Mouse (Mus musculus) MEL (cell line): ENCODE measurements around the gene Hist1h2be. TPM values are rescaled to one million over a fixed set of nuclear protein-coding genes. Genes with fewer than 3 reads are reported as not detected.
"Not testable (repeated sequence)": the region's sequence is repeated elsewhere in the genome, so short reads cannot be mapped to it uniquely, and the experiment has no call there.

ENCODE experiments used
- DNase-seq: peaks from one replicate; pipeline ENCODE4 v3.0.0; 2011; ENCODE audit warnings: low read depth, low spot score
- H3K27ac ChIP-seq: 2 replicates; pipeline ENCODE4 v1.5.1; 2012; ENCODE audit warnings: low read depth, mild to moderate bottlenecking, control low read depth, low read length, moderate library complexity; ENCODE audit not compliant: control insufficient read depth
- H3K27me3 ChIP-seq, 2 experiments: fragments of 150-350 bp in 1 of 2; sonication (generic) in 1 of 2; 2 replicates each; pipeline ENCODE4 v1.6.1; 2012; ENCODE audit warnings: low read length in 2 of 2, mild to moderate bottlenecking in 2 of 2, improper control_type of control experiment in 1 of 2, moderate library complexity in 1 of 2; ENCODE audit not compliant: insufficient read depth in 2 of 2, control insufficient read depth in 1 of 2
- H3K36me3 ChIP-seq, 2 experiments: 2 replicates each; pipeline ENCODE4 v1.6.1; 2012 to 2014; ENCODE audit warnings: low read length in 2 of 2, improper control_type of control experiment in 1 of 2, inconsistent platforms in 1 of 2, mild to moderate bottlenecking in 1 of 2; ENCODE audit not compliant: insufficient read depth in 2 of 2, control insufficient read depth in 1 of 2
- H3K4me1 ChIP-seq, 2 experiments: fragments of 150-350 bp in 1 of 2; sonication (generic) in 1 of 2; 2 replicates each; pipeline ENCODE4 v1.6.1; 2012; ENCODE audit warnings: low read length in 2 of 2, improper control_type of control experiment in 1 of 2, mild to moderate bottlenecking in 1 of 2; ENCODE audit not compliant: insufficient read depth in 2 of 2, control insufficient read depth in 1 of 2
- H3K4me3 ChIP-seq, 2 experiments: fragments of 150-350 bp in 1 of 2; sonication (generic) in 1 of 2; 2 replicates each; pipeline ENCODE4 v1.5.1; 2012; ENCODE audit warnings: low read depth in 2 of 2, low read length in 2 of 2, mild to moderate bottlenecking in 2 of 2, moderate library complexity in 2 of 2, control low read depth in 1 of 2, improper control_type of control experiment in 1 of 2; ENCODE audit not compliant: control insufficient read depth in 1 of 2, insufficient read depth in 1 of 2
- H3K79me2 ChIP-seq: 2 replicates; pipeline ENCODE4 v1.6.1; 2012; ENCODE audit warnings: mild to moderate bottlenecking, low read length, moderate library complexity; ENCODE audit not compliant: control insufficient read depth, poor library complexity, insufficient read depth
- H3K9ac ChIP-seq: 2 replicates; pipeline ENCODE4 v1.6.1; 2012; ENCODE audit warnings: low read depth, mild to moderate bottlenecking, control low read depth, low read length, moderate library complexity; ENCODE audit not compliant: control insufficient read depth, poor library complexity, severe bottlenecking
- H3K9me3 ChIP-seq: fragments of 150-350 bp; sonication (generic); replicated peaks from 2 replicates; pipeline ENCODE4 v1.6.1; 2012; ENCODE audit warnings: mild to moderate bottlenecking, low read length, improper control_type of control experiment, moderate library complexity; ENCODE audit not compliant: insufficient read depth
- POLR2A ChIP-seq, 2 experiments: IDR thresholded peaks; 2 replicates each; pipeline ENCODE4 v1.6.1; 2011 to 2012; ENCODE audit warnings: low read length in 2 of 2, mild to moderate bottlenecking in 2 of 2, control low read depth in 1 of 2, improper control_type of control experiment in 1 of 2, low read depth in 1 of 2, moderate library complexity in 1 of 2; ENCODE audit not compliant: control insufficient read depth in 1 of 2, insufficient read depth in 1 of 2, poor library complexity in 1 of 2
- POLR2AphosphoS5 ChIP-seq: IDR thresholded peaks from 2 replicates; pipeline ENCODE4 v1.6.1; 2012; ENCODE audit warnings: low read depth, borderline replicate concordance, mild to moderate bottlenecking, inconsistent platforms, low read length, moderate library complexity, mixed read lengths
- TBP ChIP-seq: IDR thresholded peaks from 2 replicates; pipeline ENCODE4 v1.8.0; 2011; ENCODE audit warnings: low read depth, low read length, improper control_type of control experiment
- UBTF ChIP-seq: IDR thresholded peaks from 2 replicates; pipeline ENCODE4 v1.6.1; 2012; ENCODE audit warnings: low read depth, mild to moderate bottlenecking, inconsistent platforms, low read length, improper control_type of control experiment, moderate library complexity, borderline replicate concordance; ENCODE audit not compliant: insufficient read depth
- polyA plus RNA-seq, 2 experiments: library from polyadenylated mRNA; stranded (reverse) in 1 of 2; unstranded in 1 of 2; fragments of >175 nt in 1 of 2; fragments of >200 nt in 1 of 2; gene quantifications; 2 replicates each; pipeline versions ENCODE4 v1.2.1 to v1.2.4; 2012; ENCODE audit warnings: low replicate concordance in 2 of 2, low read depth in 1 of 2; ENCODE audit not compliant: insufficient read length in 2 of 2, insufficient read depth in 1 of 2, missing spikeins in 1 of 2
- total RNA-seq: library from RNA; depleted of rRNA; stranded (reverse); fragments of 300-350 nt; gene quantifications from 2 replicates; pipeline ENCODE4 v1.2.3, GENCODE M21; 2012

Hist1h2be gene
- total and polyA plus RNA-seq, 3 experiments = 0.49 to 237 TPM; not detected in 1

DNA sequence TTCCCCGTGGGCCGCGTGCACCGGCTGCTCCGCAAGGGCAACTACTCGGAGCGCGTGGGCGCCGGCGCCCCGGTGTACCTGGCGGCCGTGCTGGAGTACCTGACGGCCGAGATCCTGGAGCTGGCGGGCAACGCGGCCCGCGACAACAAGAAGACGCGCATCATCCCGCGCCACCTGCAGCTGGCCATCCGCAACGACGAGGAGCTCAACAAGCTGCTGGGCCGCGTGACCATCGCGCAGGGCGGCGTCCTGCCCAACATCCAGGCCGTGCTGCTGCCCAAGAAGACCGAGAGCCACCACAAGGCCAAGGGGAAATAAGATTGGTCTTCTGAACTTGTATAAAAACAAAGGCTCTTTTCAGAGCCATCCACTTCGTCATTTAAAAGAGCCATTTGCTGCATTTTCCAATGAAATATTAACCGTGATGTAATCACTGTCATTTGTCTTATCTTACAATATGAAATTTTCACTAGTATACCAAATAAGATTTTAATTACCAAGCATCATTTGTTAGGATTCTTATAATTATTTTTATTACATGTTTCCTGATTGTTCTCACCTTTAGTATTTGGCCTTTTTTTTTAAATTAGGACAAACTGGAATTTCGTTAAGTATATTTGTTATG is 46.3 kb downstream of the Hist1h2be start:
- peak overlapping the region; percentile 14 to 47; a peak in 3 of 4 replicates for H3K4me3 ChIP-seq
- TF ChIP-seq POLR2AphosphoS5 (peak; percentile 1; the same call in 1 of the 2 replicates), POLR2A (IDR thresholded peaks at IDR 0.05; ENCODE audit: control insufficient read depth in 1 of 2, insufficient read depth in 1 of 2, low read depth in 1 of 2, low read length in 2 of 2, poor library complexity in 1 of 2) (peak; percentile 68 to 87; a peak in 3 of 4 replicates), UBTF (peak; percentile 73; the same call in 1 of the 2 replicates)
- TF ChIP-seq, all 39 proteins: peak for 3; not testable (repeated sequence) for 36
- H3K79me2 ChIP-seq, H3K27me3 ChIP-seq, H3K4me1 ChIP-seq, H3K9me3 ChIP-seq: not testable (repeated sequence)
- Histone ChIP-seq H3K27ac (peak overlapping the region; percentile 98), H3K9ac (peak overlapping the region; percentile 77), H3K36me3 (peaks cover 0 to 25% of the 10 kb centered on the region in 2 experiments; a peak in 2 of 4 replicates)
- peak; percentile 74 for DNase-seq

DNA sequence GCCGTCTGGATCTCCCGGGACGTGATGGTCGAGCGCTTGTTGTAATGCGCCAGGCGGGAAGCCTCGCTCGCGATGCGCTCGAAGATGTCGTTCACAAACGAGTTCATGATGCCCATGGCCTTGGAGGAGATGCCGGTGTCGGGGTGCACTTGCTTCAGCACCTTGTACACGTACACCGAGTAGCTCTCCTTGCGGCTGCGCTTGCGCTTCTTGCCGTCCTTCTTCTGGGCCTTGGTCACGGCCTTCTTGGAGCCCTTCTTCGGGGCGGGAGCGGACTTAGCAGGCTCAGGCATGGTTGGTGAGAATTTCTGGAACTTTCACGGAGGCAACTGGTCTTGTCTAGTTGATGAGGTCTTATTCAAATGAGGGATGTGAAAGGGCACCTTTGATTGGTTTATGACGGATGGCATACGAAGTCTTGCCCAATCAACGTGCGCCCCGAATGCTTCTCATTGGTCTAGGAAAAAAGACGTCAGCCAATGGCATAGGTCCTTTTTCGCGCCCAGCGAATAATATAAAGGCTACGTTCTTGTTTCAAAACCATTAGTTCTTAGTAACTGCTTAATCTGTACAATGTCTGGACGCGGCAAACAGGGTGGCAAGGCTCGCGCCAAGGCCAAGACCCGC is 46.9 kb downstream of the Hist1h2be start, which contains the start of the genes Hist1h2bf and Hist1h2ad:
Gene Hist1h2bf, minus strand, starts transcription at position 299 of the 627 bp plus-strand sequence.
Gene Hist1h2ad, plus strand, starts transcription at position 484 of the 627 bp plus-strand sequence.
- TF ChIP-seq UBTF (0 out of 2 replicates have a peak, but pooled peaks have one; percentile 51), TBP (peak; percentile 98), POLR2A (IDR thresholded peaks at IDR 0.05; ENCODE audit: control insufficient read depth in 1 of 2, insufficient read depth in 1 of 2, low read depth in 1 of 2, low read length in 2 of 2, poor library complexity in 1 of 2) (peak in 1 of 2 experiments; percentile 79; a peak in 3 of 4 replicates), POLR2AphosphoS5 (peak; percentile 52; the same call in 1 of the 2 replicates)
- TF ChIP-seq, all 39 proteins: peak for 4; not testable (repeated sequence) for 35
- H3K9ac ChIP-seq = peak within 1 kb of the TSS; percentile 99
- not testable (repeated sequence) for H3K79me2 ChIP-seq, H3K27me3 ChIP-seq, H3K4me1 ChIP-seq, H3K9me3 ChIP-seq
- DNase-seq = peak; percentile 99
- peaks cover 0 to 28% of the 10 kb centered on the region in 2 experiments; a peak in 2 of 4 replicates for H3K36me3 ChIP-seq
- peak within 1 kb of the TSS; percentile 14 to 58 for H3K4me3 ChIP-seq
- H3K27ac ChIP-seq = peak within 1 kb of the TSS; percentile 98

DNA sequence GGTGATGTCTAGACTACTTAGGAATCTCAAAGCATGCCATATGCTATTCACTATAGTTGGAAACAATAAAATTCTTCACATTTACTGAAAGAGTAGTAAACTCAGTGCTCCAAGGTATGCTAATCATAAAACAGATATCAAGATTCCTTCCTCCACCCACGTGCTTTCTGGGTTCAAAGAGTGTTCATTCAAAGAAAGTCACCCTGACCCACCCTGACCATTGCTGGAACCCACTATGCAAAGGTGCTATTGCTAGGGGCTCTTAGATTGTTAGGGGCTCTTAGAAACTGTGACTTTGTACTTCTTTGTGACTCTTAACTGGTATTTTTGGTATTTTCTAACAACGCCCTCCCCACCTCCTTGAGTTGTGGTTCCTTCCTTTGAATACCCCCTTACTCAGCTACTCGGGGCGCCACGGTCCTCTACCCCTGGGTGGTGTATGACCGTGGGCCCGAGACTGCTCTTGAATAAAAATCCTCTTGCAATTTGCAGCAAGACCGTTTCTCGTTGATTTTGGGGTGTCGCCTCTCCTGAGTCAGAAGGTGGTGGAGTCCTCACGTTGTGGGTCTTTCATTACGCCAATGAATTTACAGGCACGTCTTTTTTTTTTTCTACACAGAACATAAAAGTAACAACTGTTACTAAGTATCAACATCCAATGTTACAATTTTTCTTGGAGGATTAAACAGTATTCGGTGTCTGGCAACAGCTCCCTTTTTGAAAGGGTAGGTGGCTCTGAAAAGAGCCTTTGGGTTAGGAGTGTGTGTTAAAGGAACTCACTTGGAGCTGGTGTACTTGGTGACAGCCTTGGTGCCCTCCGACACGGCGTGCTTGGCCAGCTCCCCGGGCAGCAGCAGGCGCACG is 47.7 kb downstream of the Hist1h2be start:
- H3K4me1 ChIP-seq, H3K9me3 ChIP-seq, H3K27me3 ChIP-seq, H3K79me2 ChIP-seq: not testable (repeated sequence)
- Histone ChIP-seq H3K9ac (peak overlapping the region; percentile 99), H3K27ac (peak overlapping the region; percentile 98), H3K36me3 (peaks cover 0 to 25% of the 10 kb centered on the region in 2 experiments; a peak in 2 of 4 replicates), H3K4me3 (peak overlapping the region; percentile 12 to 58)
- peak; percentile 71 for DNase-seq
- peak; percentile 44; the same call in 1 of the 2 replicates for TF ChIP-seq TBP
- peak; percentile 53 to 56; a peak in 3 of 4 replicates for TF ChIP-seq POLR2A (IDR thresholded peaks at IDR 0.05; ENCODE audit: control insufficient read depth in 1 of 2, insufficient read depth in 1 of 2, low read depth in 1 of 2, low read length in 2 of 2, poor library complexity in 1 of 2)
